Mouse (Mus musculus) right cerebral cortex, postnatal 10 days (tissue): Measurements from ENCODE around the gene Snw1.
"Not testable (repeated sequence)": the region's sequence is repeated elsewhere in the genome, so short reads cannot be mapped to it uniquely, and the experiment has no call there.

Experiments
- DNase-seq, 2 experiments: peaks; one replicate each; pipeline ENCODE4 v3.0.0; 2021; ENCODE audit warnings: low spot score in 2 of 2

Gene Snw1

GRCm38 (mm10) chr12:87471964-87472786 lies at the start of gene Snw1:
Snw1 (minus strand) TSS chr12:87472274.
- DNase-seq, result peak; percentile 96 to 97

- not testable (repeated sequence) for DNase-seq
These were observed 47.5 kb upstream of the Snw1 start for GRCm38 (mm10) chr12:87519616-87520015.

- not testable (repeated sequence) for DNase-seq
These were observed 41.9 kb upstream of the Snw1 start, which contains the start of gene Gm8300 for GRCm38 (mm10) chr12:87514016-87514415. Gm8300 (plus strand) TSS chr12:87514316.

- not testable (repeated sequence) for DNase-seq
These were observed 22.3 kb upstream of the Snw1 start, which contains the start of gene Gm5788 for GRCm38 (mm10) chr12:87494421-87494820. Gm5788 (plus strand) TSS chr12:87494721.

GRCm38 (mm10) chr12:87488683-87489082 lies 16.6 kb upstream of the Snw1 start:
- not testable (repeated sequence) for DNase-seq

GRCm38 (mm10) chr12:87482482-87482881 lies 10.4 kb upstream of the Snw1 start:
- DNase-seq, result not testable (repeated sequence)

GRCm38 (mm10) chr12:87474756-87475155 lies 2.7 kb upstream of the Snw1 start:
- no peak for DNase-seq

GRCm38 (mm10) chr12:87471421-87471963 lies 582 bp downstream of the Snw1 start:
- peak in 1 of 2 experiments; percentile 42 for DNase-seq

GRCm38 (mm10) chr12:87470263-87471136 lies 1.6 kb downstream of the Snw1 start:
- no peak for DNase-seq

- DNase-seq, result no peak
These were observed 7.3 kb downstream of the Snw1 start for GRCm38 (mm10) chr12:87464678-87465297.

GRCm38 (mm10) chr12:87449456-87449855 lies 22.6 kb downstream of the Snw1 start:
- DNase-seq, result no peak

GRCm38 (mm10) chr12:87444211-87444610 lies 27.9 kb downstream of the Snw1 start:
- DNase-seq, result no peak

- DNase-seq, result peak; percentile 95 to 96
These were observed 28.4 kb downstream of the Snw1 start, which contains the start of the genes Slirp and Alkbh1 for GRCm38 (mm10) chr12:87443700-87444122. Slirp (plus strand) TSS chr12:87443896. Alkbh1 (minus strand) TSS chr12:87444017.

GRCm38 (mm10) chr12:87443115-87443699 lies 28.9 kb downstream of the Snw1 start:
- no peak for DNase-seq

GRCm38 (mm10) chr12:87442177-87443114 lies 29.6 kb downstream of the Snw1 start:
- DNase-seq, result no peak

- DNase-seq, result no peak
These were observed 43.2 kb downstream of the Snw1 start for GRCm38 (mm10) chr12:87428885-87429284.

- DNase-seq, result no peak
These were observed 43.8 kb downstream of the Snw1 start for GRCm38 (mm10) chr12:87428295-87428694.

- DNase-seq, result no peak
These were observed 45.6 kb downstream of the Snw1 start for GRCm38 (mm10) chr12:87426354-87427031.

GRCm38 (mm10) chr12:87424516-87424915 lies 47.6 kb downstream of the Snw1 start:
- DNase-seq, result no peak
